Mouse (Mus musculus) stomach, embryonic 14.5 days (tissue): ENCODE data around the gene BC028528. TPM values are rescaled to one million over a fixed set of nuclear protein-coding genes. Genes with fewer than 3 reads are reported as not detected.

Source experiments
- ATAC-seq: fragments of 200-750 bp; cut with Nextera tagmentation; 2 replicates; pipeline ENCODE4 v1.8.0; 2017; ENCODE audit warnings: low read depth, moderate TSS enrichment; ENCODE audit not compliant: insufficient number of reproducible peaks, insufficient read depth, low FRiP score
- H3K27ac ChIP-seq: fragments of 300-500 bp; sonication (generic); 2 replicates; pipeline ENCODE4 v1.5.1; 2014; ENCODE audit warnings: mild to moderate bottlenecking, low read length, moderate library complexity, mixed read lengths
- H3K27me3 ChIP-seq: fragments of 300-500 bp; sonication (generic); 2 replicates; pipeline ENCODE4 v1.6.1; 2014; ENCODE audit warnings: low read length, control low read depth, mixed read lengths; ENCODE audit not compliant: control insufficient read depth, insufficient read depth
- H3K36me3 ChIP-seq: fragments of 300-500 bp; sonication (generic); 2 replicates; pipeline ENCODE4 v1.6.1; 2014; ENCODE audit warnings: mild to moderate bottlenecking, control low read depth, low read length, moderate library complexity, mixed read lengths; ENCODE audit not compliant: control insufficient read depth, insufficient read depth
- H3K4me1 ChIP-seq: fragments of 300-500 bp; sonication (generic); 2 replicates; pipeline ENCODE4 v1.6.1; 2014; ENCODE audit warnings: low read length, control low read depth, mixed read lengths; ENCODE audit not compliant: control insufficient read depth, insufficient read depth
- H3K4me2 ChIP-seq: fragments of 300-500 bp; sonication (generic); replicated peaks from 2 replicates; pipeline ENCODE4 v1.6.1; 2014; ENCODE audit warnings: low read depth, low read length, control low read depth
- H3K4me3 ChIP-seq: fragments of 300-500 bp; sonication (generic); 2 replicates; pipeline ENCODE4 v1.5.1; 2014; ENCODE audit warnings: low read depth, low read length, control low read depth
- H3K9ac ChIP-seq: fragments of 300-500 bp; sonication (generic); replicated peaks from 2 replicates; pipeline ENCODE4 v1.6.1; 2014; ENCODE audit warnings: low read depth, mild to moderate bottlenecking, control low read depth, low read length, moderate library complexity, mixed read lengths
- H3K9me3 ChIP-seq: fragments of 300-500 bp; sonication (generic); 2 replicates; pipeline ENCODE4 v1.6.1; 2016; ENCODE audit warnings: low read depth, low read length, control low read depth; ENCODE audit not compliant: control insufficient read depth
- WGBS: fragments of 180-500 bp; shearing (Covaris S2); extraction: QIAGEN DNeasy Blood & Tissue Kit; methylation state at CpG from one replicate; pipeline ENCODE4 v1.1.7; 2014; 5-methylcytosine and 5-hydroxymethylcytosine counted together
- polyA plus RNA-seq: library from polyadenylated mRNA; unstranded; fragments of >200 nt; fragmentation: Nextera tagmentation; extraction: Ambion mirVana; gene quantifications from 2 replicates; pipeline ENCODE4 v1.2.1, GENCODE M21; 2014

Gene BC028528
- polyA plus RNA-seq, 1 experiment from 2014 or later, result 28.0 TPM

DNA sequence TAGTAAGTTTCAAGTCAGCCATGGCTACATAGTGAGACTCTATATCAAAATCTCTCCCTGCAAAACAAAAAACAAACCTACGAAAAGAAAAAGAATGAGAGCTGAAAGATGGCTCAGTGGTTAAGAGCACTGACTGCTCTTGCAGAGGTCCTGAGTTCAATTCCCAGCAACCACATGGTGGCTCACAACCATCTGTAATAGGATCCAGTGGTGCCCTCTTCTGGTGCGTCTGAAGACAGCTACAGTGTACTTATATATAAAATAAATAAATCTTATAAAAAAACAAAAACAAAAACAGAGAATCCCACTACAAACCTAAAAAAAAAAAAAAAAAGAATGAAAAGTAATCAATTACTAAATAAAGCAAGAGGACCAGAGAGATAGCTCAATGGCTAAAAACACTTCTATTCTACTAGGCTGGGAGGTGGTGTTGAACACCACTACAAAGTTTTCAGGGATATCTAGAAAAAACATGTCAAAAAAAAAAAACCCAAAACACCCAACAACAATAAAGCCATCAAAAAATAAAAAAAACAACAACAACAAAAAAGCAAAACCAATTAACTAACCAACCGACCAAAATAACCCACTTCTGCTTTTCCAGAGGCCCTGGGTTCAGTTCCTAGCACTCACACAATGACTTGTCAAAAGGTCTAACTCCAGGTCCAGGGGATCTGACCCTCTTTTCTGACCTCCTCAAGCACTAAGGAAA lies 49.1 kb downstream of the BC028528 start:
- Histone ChIP-seq H3K36me3 (peaks cover 69% of the 10 kb centered on the region), H3K4me1 (no peaks in the 10 kb centered on the region), H3K9me3 (no peaks in the 10 kb centered on the region), H3K9ac (no peak overlapping the region), H3K27me3 (no peaks in the 10 kb centered on the region), H3K4me3 (no peak overlapping the region), H3K4me2 (no peak overlapping the region), H3K27ac (no peak overlapping the region)
- ATAC-seq, result no peak
- WGBS, result 82% methylated on average over 3 of the region's 3 CpGs

DNA sequence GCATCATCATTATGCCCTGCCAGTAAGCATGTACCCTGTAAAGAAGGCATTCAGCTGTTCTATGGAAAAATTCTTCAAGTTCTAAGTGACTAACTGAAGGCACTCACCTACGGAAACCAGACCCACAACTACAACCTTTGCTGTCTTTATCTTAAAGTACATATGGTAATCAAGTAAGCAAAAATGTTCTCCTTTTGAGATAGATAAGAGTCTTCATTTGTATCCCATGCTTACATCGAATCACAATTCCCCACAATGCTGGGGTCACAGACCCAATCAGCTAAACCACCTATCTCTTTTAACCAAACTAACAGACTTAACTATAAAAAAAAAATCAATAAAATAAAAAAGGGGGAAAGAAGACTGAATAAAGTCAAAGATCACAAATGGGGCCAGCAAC lies 52.6 kb downstream of the BC028528 start:
- no peak overlapping the region for H3K27ac ChIP-seq
- no peak overlapping the region for H3K4me2 ChIP-seq
- WGBS, result 90% methylated on average over 2 of the region's 2 CpGs
- peaks cover 58% of the 10 kb centered on the region for H3K36me3 ChIP-seq
- H3K9ac ChIP-seq, result no peak overlapping the region
- no peak for ATAC-seq
- H3K27me3 ChIP-seq, result no peaks in the 10 kb centered on the region
- H3K4me3 ChIP-seq, result no peak overlapping the region
- H3K9me3 ChIP-seq, result no peaks in the 10 kb centered on the region
- H3K4me1 ChIP-seq, result no peaks in the 10 kb centered on the region

Other genes with a start within 250 kb of the BC028528 start
- gene Mcl1, start 233.2 kb downstream of the BC028528 start, polyA plus RNA-seq, result 47.0 and 61.2 TPM in 2 replicates
- gene Adamtsl4, start 204.1 kb downstream of the BC028528 start, polyA plus RNA-seq, result 3.1 and 5.3 TPM in 2 replicates
- gene Ecm1, start 152.4 kb downstream of the BC028528 start, polyA plus RNA-seq, result 27.0 and 35.8 TPM in 2 replicates
- gene Tars2, start 131.8 kb downstream of the BC028528 start, polyA plus RNA-seq, result 46.8 and 47.5 TPM in 2 replicates
- gene Rprd2, start 73.1 kb downstream of the BC028528 start, polyA plus RNA-seq, result 24.8 and 24.9 TPM in 2 replicates
- gene Prpf3, start 36.1 kb downstream of the BC028528 start, polyA plus RNA-seq, result 54.2 and 55.5 TPM in 2 replicates
- 339 and 352 TPM in 2 replicates for gene Mrps21, start 20.5 kb downstream of the BC028528 start, polyA plus RNA-seq
- 5.3 and 5.6 TPM in 2 replicates for gene Ciart, start 9.8 kb downstream of the BC028528 start, polyA plus RNA-seq
- gene Aph1a, start 2.0 kb upstream of the BC028528 start, polyA plus RNA-seq, result 32.7 and 40.2 TPM in 2 replicates
- 2.9 and 3.3 TPM in 2 replicates for gene Car14, start 12.7 kb upstream of the BC028528 start, polyA plus RNA-seq
- gene Anp32e, start 37.2 kb upstream of the BC028528 start, polyA plus RNA-seq, result 54.2 and 61.7 TPM in 2 replicates
- 31.3 and 36.3 TPM in 2 replicates for gene Plekho1, start 104.0 kb upstream of the BC028528 start, polyA plus RNA-seq
- 22.5 and 26.8 TPM in 2 replicates for gene Vps45, start 166.5 kb upstream of the BC028528 start, polyA plus RNA-seq
- gene Otud7b, start 212.5 kb upstream of the BC028528 start, polyA plus RNA-seq, result 13.9 and 16.2 TPM in 2 replicates